ENCODE assay signal across 8 mouse cellular contexts in genomic region chr19:45363384-45363926, GRCm38 (mm10). TPM values are rescaled to one million over a fixed set of nuclear protein-coding genes. Genes with fewer than 3 reads are reported as not detected.
DNase-seq lines count a peak whose midpoint lies in the region; ATAC-seq and TF ChIP-seq lines count a peak whose summit lies in the region.

Gene Btrc (plus strand): TSS chr19:45363734.

- peak within 1 kb of the TSS; percentile 94 for H3K4me3 ChIP-seq in E14TG2a.4 (replicated peaks; ENCODE audit: low read length)
- H3K4me3 ChIP-seq in forebrain, embryonic 12.5 days (replicated peaks): peak within 1 kb of the TSS; percentile 57
- peak within 1 kb of the TSS; percentile 70 for H3K4me3 ChIP-seq in heart, postnatal 0 days (ENCODE audit: low read depth, low read length)
- H3K4me3 ChIP-seq in liver, embryonic 16.5 days (ENCODE audit: low read depth, low read length): peak within 1 kb of the TSS; percentile 95
- peak within 1 kb of the TSS; percentile 76 for H3K4me3 ChIP-seq in neural tube, embryonic 13.5 days
- peak within 1 kb of the TSS; percentile 96 for H3K4me3 ChIP-seq in testis, adult 2 months (ENCODE audit: control insufficient read depth, low read depth, low read length)

- peaks cover 30% of the 10 kb centered on the region for H3K4me1 ChIP-seq in E14TG2a.4 (replicated peaks; ENCODE audit: low read depth, low read length)
- peaks cover 15% of the 10 kb centered on the region for H3K4me1 ChIP-seq in forebrain, embryonic 12.5 days
- H3K4me1 ChIP-seq in heart, postnatal 0 days (ENCODE audit: control insufficient read depth, insufficient read depth): peaks cover 8% of the 10 kb centered on the region
- H3K4me1 ChIP-seq in liver, embryonic 16.5 days (ENCODE audit: control insufficient read depth, low read depth, low read length): peaks cover 34% of the 10 kb centered on the region
- H3K4me1 ChIP-seq in neural tube, embryonic 13.5 days (replicated peaks): peaks cover 32% of the 10 kb centered on the region
- H3K4me1 ChIP-seq in testis, adult 2 months (ENCODE audit: control insufficient read depth, insufficient read depth, low read length): peaks cover 3% of the 10 kb centered on the region

- H3K36me3 ChIP-seq in E14TG2a.4 (ENCODE audit: insufficient read depth, low read length): no peaks in the 10 kb centered on the region
- no peaks in the 10 kb centered on the region for H3K36me3 ChIP-seq in forebrain, embryonic 12.5 days (replicated peaks)
- no peaks in the 10 kb centered on the region; the same call in 1 of the 2 replicates for H3K36me3 ChIP-seq in heart, postnatal 0 days (replicated peaks; ENCODE audit: control insufficient read depth, insufficient read depth, low read length)
- no peaks in the 10 kb centered on the region for H3K36me3 ChIP-seq in liver, embryonic 16.5 days (ENCODE audit: control insufficient read depth, insufficient read depth)
- peaks cover 9% of the 10 kb centered on the region; the same call in 1 of the 2 replicates for H3K36me3 ChIP-seq in neural tube, embryonic 13.5 days
- no peaks in the 10 kb centered on the region; the same call in 1 of the 2 replicates for H3K36me3 ChIP-seq in testis, adult 2 months (ENCODE audit: control insufficient read depth, insufficient read depth, low read length)

- WGBS in forebrain, embryonic 12.5 days: under 1% methylated on average over 42 of the region's 42 CpGs
- under 1% methylated on average over 40 of the region's 42 CpGs for WGBS in heart, postnatal 0 days
- WGBS in liver, embryonic 16.5 days (ENCODE audit: insufficient replicate concordance): 0% methylated on average over 37 of the region's 42 CpGs
- WGBS in neural tube, embryonic 13.5 days: under 1% methylated on average over 41 of the region's 42 CpGs

- no peak for TF ChIP-seq CTCF in E14TG2a.4 (conservative IDR thresholded peaks at IDR 0.05; ENCODE audit: low read length)
- no peak for TF ChIP-seq CTCF in heart, postnatal 0 days (IDR thresholded peaks at IDR 0.05; ENCODE audit: low read depth)
- no peak for TF ChIP-seq CTCF in testis, adult 2 months (IDR thresholded peaks at IDR 0.05; ENCODE audit: control insufficient read depth, insufficient read depth, insufficient replicate concordance, low read depth, low read length)

- DNase-seq in c-Kit-positive CD71-positive TER-119-positive erythroid progenitor cells, embryonic 14.5 days (ENCODE audit: low spot score): peak; percentile 99
- peak; percentile 100 for DNase-seq in heart, postnatal 0 days (ENCODE audit: low spot score)
- DNase-seq in kidney, postnatal 4 days: peak; percentile 99 to 100

- 0 out of 2 replicates have a peak, but pooled peaks have one; percentile 61 for TF ChIP-seq EP300 in heart, postnatal 0 days (IDR thresholded peaks at IDR 0.05; ENCODE audit: low read depth)

- no peaks in the 10 kb centered on the region for H3K27me3 ChIP-seq in E14TG2a.4 (ENCODE audit: insufficient read depth, low read length)
- H3K27me3 ChIP-seq in forebrain, embryonic 12.5 days: no peaks in the 10 kb centered on the region
- H3K27me3 ChIP-seq in heart, postnatal 0 days (ENCODE audit: control insufficient read depth, insufficient read depth, low read length): no peaks in the 10 kb centered on the region
- H3K27me3 ChIP-seq in liver, embryonic 16.5 days (ENCODE audit: control insufficient read depth, insufficient read depth, low read depth, low read length): no peaks in the 10 kb centered on the region
- no peaks in the 10 kb centered on the region for H3K27me3 ChIP-seq in neural tube, embryonic 13.5 days
- H3K27me3 ChIP-seq in testis, adult 2 months (ENCODE audit: control insufficient read depth, insufficient read depth, low read length): no peaks in the 10 kb centered on the region

- H3K27ac ChIP-seq in forebrain, embryonic 12.5 days: peak within 1 kb of the TSS; percentile 89
- H3K27ac ChIP-seq in heart, postnatal 0 days (ENCODE audit: low read depth): peak within 1 kb of the TSS; percentile 72
- peak within 1 kb of the TSS; percentile 81 for H3K27ac ChIP-seq in liver, embryonic 16.5 days (ENCODE audit: low read length)
- peak within 1 kb of the TSS; percentile 97 for H3K27ac ChIP-seq in neural tube, embryonic 13.5 days (replicated peaks)
- H3K27ac ChIP-seq in testis, adult 2 months (ENCODE audit: control insufficient read depth, insufficient read depth, low read depth, low read length): peak within 1 kb of the TSS; percentile 77

- peak within 1 kb of the TSS; percentile 87 for H3K9ac ChIP-seq in forebrain, embryonic 12.5 days
- H3K9ac ChIP-seq in heart, postnatal 0 days (replicated peaks; ENCODE audit: low read depth, low read length): peak within 1 kb of the TSS; percentile 79
- H3K9ac ChIP-seq in liver, embryonic 16.5 days (ENCODE audit: low read depth, low read length): peak within 1 kb of the TSS; percentile 94
- peak within 1 kb of the TSS; percentile 92 for H3K9ac ChIP-seq in neural tube, embryonic 13.5 days

- H3K9me3 ChIP-seq in E14TG2a.4 (ENCODE audit: low read length): no peaks in the 10 kb centered on the region
- no peaks in the 10 kb centered on the region for H3K9me3 ChIP-seq in forebrain, embryonic 12.5 days
- no peaks in the 10 kb centered on the region for H3K9me3 ChIP-seq in heart, postnatal 0 days (replicated peaks; ENCODE audit: control insufficient read depth, low read length)
- no peaks in the 10 kb centered on the region for H3K9me3 ChIP-seq in liver, embryonic 16.5 days (replicated peaks; ENCODE audit: control insufficient read depth, low read length)
- H3K9me3 ChIP-seq in neural tube, embryonic 13.5 days: no peaks in the 10 kb centered on the region

- ATAC-seq in forebrain, embryonic 12.5 days (ENCODE audit: low FRiP score): peak; percentile 98
- peak; percentile 99 for ATAC-seq in heart, postnatal 0 days (ENCODE audit: insufficient read depth, low read depth)
- ATAC-seq in liver, embryonic 16.5 days (ENCODE audit: low read depth): peak; percentile 93
- peak; percentile 99 for ATAC-seq in neural tube, embryonic 13.5 days (ENCODE audit: low read depth)

- TF ChIP-seq POLR2A in testis, adult 2 months (IDR thresholded peaks at IDR 0.05; ENCODE audit: control insufficient read depth, low read depth, low read length): peak; percentile 76; the same call in 1 of the 2 replicates

- peak within 1 kb of the TSS; percentile 68 for H3K4me2 ChIP-seq in forebrain, embryonic 12.5 days
- H3K4me2 ChIP-seq in heart, postnatal 0 days (ENCODE audit: low read depth, low read length): peak within 1 kb of the TSS; percentile 76
- peak within 1 kb of the TSS; percentile 80 for H3K4me2 ChIP-seq in liver, embryonic 16.5 days (ENCODE audit: low read depth, low read length)
- peak within 1 kb of the TSS; percentile 76 for H3K4me2 ChIP-seq in neural tube, embryonic 13.5 days

RNA-seq across cellular contexts. Expression of gene Btrc, which starts in this region (rescaled TPM):
- polyA plus RNA-seq in forebrain, embryonic 12.5 days (2016; fragmentation: Nextera tagmentation; extraction: Ambion mirVana): 55.7 and 59.0 TPM in 2 replicates
- 21.1 and 28.5 TPM in 2 replicates for total RNA-seq in heart, postnatal 0 days (2014; rRNA removed; ENCODE audit: low replicate concordance)
- polyA plus RNA-seq in heart, postnatal 0 days (2015; fragmentation: Nextera tagmentation; extraction: Ambion mirVana): 21.9 and 24.9 TPM in 2 replicates
- polyA plus RNA-seq in liver, embryonic 16.5 days (2015; fragmentation: Nextera tagmentation; extraction: Ambion mirVana): 50.3 and 51.9 TPM in 2 replicates
- polyA plus RNA-seq in neural tube, embryonic 13.5 days (2015; fragmentation: Nextera tagmentation; extraction: Ambion mirVana): 67.7 and 72.7 TPM in 2 replicates
- polyA plus RNA-seq in testis, adult 2 months (2012; rRNA removed): 55.6 and 56.6 TPM in 2 replicates

Comparison
In these comparisons a context has a peak if more than half of its experiments do, and no peak if none do; other contexts are left out.
1. Peak in every context shown above with its lines: DNase-seq, ATAC-seq, H3K4me3 ChIP-seq and H3K27ac ChIP-seq.